Mouse (Mus musculus) kidney, adult 11 months (tissue): Measurements from ENCODE around the gene Ophn1.

ENCODE experiments used
- DNase-seq: peaks from one replicate; pipeline ENCODE4 v3.0.0; 2022

Ophn1 gene

DNA sequence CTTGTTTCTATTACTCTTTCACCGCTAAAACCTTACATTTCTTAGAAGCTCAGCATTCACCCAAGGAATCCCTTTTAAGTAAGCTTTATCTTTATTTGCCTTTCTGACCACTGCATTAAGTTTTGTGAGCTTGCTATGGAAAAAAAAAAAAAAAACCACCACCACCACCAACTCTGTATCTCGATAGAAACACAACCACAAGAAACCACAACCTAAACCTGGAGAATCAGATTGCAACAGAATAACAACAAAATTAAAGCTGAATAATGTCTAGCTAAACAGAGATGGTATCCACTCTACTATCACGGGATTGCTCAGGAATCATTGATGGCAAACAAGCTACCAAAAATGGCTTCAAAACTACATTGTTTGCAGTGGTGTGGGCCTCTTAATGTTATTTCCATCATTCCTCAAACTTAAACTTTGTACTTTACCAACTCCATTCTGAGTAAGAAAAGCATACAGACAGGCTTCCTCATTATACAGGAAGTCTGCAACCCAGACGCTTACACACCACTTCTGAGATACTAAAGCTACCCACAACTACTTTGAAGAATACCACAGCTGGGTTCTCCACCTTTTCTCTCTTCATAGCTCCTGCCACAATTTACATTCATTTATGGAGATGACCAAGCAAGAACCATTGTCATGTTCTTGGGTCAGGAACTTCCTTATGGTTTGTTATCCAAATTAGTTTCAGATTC lies 116.4 kb downstream of the Ophn1 start:
- DNase-seq, result no peak

DNA sequence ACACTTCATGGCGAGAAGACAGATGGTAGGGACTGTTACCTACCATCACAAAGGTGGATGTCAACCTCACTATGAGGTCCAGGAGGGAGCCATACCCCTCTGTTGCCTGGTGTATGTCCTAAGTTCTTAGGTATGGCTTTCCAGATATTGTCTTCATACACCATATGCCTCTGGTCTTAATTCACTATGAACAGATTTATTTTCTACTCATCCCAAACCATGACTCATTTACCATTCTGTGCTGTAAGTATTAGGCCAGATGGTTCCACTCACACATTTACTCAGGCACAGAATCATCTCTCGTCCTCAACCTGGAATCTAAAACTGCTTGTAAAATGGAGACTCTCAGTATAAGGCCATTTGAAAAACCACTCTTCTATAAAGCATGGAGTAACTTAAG lies 135.7 kb downstream of the Ophn1 start:
- DNase-seq, result no peak

DNA sequence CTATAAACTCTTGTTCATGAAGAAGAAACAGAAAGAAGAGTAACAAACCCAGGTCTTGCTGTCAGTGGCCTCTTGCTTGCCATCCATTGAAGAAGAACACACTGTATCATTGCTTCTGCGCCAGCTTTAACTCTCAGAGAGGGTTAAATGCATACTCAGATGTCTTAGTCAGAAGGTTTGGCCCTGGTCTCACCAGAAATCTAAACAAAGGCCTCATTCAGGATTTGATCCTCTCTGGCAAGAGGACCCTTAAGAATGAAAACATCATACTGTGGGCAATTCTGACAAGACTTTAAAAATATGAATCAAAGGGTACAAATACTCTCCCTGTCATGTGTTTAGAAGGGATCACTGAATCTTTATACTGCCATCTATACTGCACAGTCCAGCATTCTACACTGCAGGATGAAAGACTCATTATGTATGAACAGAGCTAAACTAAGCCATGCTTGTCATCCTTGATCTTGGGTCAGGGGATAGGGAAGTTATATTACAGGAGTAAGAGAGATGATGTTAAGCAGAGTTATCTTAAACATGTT lies 139.5 kb downstream of the Ophn1 start:
- no peak for DNase-seq

DNA sequence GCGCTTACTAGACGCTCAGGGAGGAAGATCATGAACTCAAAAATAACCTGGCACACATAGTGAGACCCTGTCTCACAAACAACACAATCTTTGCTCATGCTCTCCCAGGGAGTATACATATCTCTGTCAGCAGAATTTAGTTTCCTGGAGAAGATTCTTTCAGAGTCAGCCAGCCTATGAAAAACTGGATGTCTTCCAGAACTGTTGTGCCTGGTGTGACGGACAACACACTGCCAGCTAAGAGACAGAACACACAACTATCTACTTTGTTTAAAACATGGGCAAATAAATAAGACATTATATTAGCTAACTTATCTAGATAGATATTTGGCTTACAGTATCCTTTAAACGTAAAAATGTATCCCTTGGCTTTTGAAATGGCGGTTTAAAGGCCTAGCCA lies 154.1 kb downstream of the Ophn1 start:
- no peak for DNase-seq

DNA sequence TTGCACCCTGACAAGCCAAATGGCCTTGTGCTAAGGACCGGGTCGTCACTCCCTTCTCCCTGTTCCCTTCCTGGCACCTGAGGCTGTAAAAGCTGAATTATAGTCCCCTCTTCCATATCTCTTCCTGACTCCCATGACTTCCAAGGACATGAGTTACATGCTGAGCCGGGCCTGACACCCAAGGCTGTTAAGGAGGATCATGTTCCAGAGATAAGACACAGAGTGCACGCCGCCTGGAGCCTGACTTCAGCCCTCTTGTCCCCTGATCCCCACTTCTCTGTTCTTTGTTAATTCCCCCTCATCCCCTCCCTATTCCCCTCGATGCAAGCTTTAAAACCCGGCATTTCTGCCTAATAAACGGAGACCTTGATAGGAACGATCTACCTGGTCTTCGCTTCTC lies 167.8 kb downstream of the Ophn1 start:
- DNase-seq, result no peak

DNA sequence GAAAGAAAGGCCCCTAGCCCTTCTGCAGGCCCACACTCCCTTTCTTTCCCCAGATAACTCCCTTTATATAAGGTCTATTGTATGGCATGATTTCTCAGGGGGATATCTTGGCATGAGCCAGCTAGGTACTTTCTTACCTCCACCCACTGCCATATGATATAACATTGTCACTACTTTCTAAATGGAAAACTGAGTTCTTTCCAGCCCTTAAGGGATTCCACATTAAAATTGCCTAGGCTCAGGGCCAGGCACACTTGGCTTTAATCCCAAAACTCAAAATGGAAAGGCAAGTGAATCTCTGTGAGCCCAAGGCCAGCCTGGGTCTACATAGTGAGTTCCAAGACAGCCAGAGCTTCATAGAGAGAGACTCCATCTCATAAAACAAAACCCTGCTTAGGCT lies 183.1 kb downstream of the Ophn1 start:
- no peak for DNase-seq

DNA sequence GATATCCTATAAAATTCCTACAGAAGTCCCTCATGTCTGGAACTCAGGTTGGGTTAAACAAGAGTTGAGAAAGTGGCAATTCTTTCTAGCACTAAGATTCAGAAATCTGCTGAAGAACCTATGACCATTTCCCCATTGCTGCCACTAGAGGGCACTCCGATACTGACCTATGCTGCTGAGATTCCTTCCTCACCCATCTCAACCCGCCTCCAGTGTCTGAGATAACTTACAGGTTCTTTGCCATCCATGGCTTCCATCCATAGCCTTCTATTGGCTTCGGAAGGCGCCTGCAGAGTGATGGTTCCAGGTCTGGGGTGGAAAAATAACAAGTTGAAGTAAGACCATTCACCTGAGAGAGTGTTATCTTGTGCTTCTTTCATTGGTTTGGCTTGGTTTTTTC lies 189.2 kb downstream of the Ophn1 start:
- peak; percentile 24 for DNase-seq

GRCm38 (mm10) chrX:98682603-98683002 lies 208.2 kb downstream of the Ophn1 start:
- no peak for DNase-seq

DNA sequence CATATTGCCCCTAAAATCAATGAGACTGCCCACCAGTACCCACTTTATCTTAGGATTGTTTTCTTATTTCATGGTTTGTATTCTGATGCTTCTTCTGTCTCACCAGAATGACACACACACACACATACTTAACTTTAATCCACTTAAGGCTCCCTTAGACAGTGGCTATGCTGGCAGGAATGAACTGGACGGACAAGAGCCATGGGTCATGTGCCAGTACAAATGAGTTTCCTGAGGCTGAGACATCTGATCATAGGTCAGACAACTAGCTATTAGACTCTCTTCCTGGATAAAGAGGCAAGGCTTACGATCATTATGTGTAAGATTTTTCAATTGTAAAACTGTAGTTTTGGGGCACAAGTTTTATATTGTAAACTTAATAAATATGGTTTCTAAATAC lies 209.5 kb downstream of the Ophn1 start:
- DNase-seq, result peak; percentile 6

GRCm38 (mm10) chrX:98670988-98671387 lies 219.8 kb downstream of the Ophn1 start:
- no peak for DNase-seq

- DNase-seq, result no peak
Measured at GRCm38 (mm10) chrX:98651431-98651830, 239.4 kb downstream of the Ophn1 start.

- no peak for DNase-seq
Measured at GRCm38 (mm10) chrX:98628666-98629404, 262.0 kb downstream of the Ophn1 start.

DNA sequence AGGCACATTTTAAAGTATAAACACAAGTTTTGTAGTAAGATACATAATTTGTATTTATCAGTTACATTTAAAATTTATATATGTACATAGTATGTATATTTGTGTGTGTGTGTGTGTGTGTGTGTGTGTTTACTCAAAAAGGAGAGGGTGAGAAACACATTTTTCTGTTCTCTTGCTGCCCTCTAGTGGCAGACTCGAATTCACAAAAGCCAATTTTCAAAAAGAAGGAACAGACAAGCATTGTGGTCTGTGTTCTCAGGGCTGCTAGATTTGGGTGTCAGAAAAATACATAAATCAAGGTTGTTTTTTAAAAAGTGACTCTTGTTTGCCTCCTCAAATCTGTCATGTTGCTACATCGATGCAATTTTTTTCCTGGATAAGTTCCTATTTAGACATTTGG lies 272.0 kb downstream of the Ophn1 start:
- DNase-seq, result peak; percentile 2

DNA sequence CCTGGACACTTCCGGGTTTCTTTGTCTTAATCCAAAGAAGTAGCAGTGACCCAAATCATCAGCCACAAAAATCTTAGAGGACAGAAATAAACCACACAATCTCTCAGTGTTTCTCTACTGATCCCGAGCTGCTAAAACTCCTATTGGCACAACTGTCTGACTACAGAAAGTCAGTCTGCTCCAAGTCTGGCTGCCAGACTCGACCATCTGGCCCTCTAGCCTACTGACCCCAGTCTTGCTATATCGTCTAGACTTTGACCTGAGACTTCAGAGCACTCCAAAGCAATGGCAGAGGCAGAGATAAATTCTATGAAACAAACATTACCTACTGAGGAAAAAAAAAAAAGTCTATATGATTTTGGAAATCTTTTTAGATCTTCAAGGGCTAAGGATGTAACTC lies 273.4 kb downstream of the Ophn1 start:
- DNase-seq, result no peak

- peak; percentile 26 for DNase-seq
Measured at GRCm38 (mm10) chrX:98574201-98574600, 316.6 kb downstream of the Ophn1 start.

DNA sequence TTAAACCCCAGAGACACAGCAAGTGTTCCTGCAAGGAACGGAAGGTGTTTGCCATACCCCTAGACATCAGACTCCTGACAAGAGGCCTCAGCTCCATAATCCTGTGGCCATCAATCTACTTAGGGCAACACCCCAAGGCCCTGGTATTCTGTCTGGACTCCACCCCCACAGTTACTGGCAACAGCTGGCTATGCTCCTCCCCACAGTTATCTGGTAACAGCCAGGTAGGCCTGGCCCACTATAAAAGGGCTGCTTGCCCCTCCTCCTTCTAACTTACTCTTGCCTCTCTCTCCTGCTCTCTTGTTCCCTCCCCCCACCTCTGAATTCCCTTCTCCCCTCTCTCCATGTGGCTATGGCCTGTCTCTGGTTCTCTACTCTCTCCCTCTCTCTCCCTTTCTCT lies 344.4 kb downstream of the Ophn1 start:
- DNase-seq, result no peak

GRCm38 (mm10) chrX:98515329-98515728 lies 375.5 kb downstream of the Ophn1 start:
- DNase-seq, result no peak

DNA sequence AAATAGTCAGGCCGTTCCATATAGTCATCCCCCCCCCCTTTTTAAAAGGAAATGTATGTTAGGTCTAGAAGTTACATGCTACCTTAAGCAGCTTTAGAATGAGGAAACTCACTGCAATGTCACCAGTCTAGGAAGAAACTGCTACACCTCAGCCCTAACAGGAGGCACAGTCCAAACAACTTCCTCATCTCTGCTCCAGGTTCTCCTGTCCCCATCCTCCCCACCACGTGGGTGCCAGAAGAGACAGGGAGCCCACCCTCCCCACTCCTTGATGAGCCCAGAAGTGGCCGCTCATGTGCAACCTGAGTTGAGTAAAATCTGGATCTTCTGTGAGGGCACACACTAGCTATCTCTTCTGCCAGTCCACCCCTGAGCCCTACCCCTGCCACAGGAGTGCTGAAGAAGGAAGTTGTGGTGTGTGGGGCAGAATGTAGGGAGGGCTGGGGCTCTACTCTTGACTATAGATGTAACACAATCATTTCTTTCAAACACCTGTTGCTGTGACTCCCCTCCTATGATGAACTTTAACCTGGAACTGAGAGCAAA lies 376.4 kb downstream of the Ophn1 start:
- DNase-seq, result no peak
